Mouse (Mus musculus): Measurements from ENCODE around the gene Cnpy3.

DNA sequence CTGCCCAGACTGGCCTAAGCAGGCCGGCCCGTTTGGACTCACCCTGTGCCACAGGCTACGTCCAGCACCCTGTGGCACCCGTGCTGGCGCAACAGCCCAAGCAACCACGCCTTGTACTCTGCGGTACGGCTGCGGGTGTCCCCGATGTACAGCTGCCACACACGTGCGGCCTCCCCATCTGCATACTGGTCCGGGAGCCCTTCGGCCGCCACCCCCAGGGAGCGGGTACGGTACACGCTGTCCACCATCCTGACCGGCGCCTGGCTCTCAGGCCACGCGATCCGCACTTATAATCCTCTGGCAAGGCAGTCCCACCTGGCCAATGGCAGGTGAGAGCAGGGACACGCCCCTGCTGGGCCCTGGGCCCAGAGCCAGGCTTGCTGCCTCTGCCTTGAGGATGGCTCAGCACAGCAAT is 23.1 kb downstream of the Cnpy3 start, which contains the start of gene Gnmt:
- TF ChIP-seq POLR2A (IDR thresholded peaks at IDR 0.05; ENCODE audit: borderline replicate concordance, insufficient read depth, low read length) (peak; percentile 64), CTCF (IDR thresholded peaks at IDR 0.05; ENCODE audit: borderline replicate concordance, insufficient read depth, low read depth, low read length) (no peak)
